Mouse (Mus musculus) cortical plate, adult 2 months (tissue): ENCODE measurements around the gene Ppm1a.

Source experiments
- CTCF ChIP-seq: fragments of 200-500 bp; IDR thresholded peaks from 2 replicates; pipeline ENCODE4 v1.5.1; 2011; ENCODE audit warnings: mild to moderate bottlenecking, control low read depth, low read length; ENCODE audit not compliant: insufficient read depth; ENCODE audit errors: extremely low read depth
- POLR2A ChIP-seq: fragments of 200-500 bp; IDR thresholded peaks from 2 replicates; pipeline ENCODE4 v1.6.1; 2011; ENCODE audit warnings: mild to moderate bottlenecking, low read length, control low read depth; ENCODE audit not compliant: insufficient read depth; ENCODE audit errors: extremely low read depth

GRCm38 (mm10) chr12:72837302-72837701, 80.0 kb downstream of the Ppm1a start:
- TF ChIP-seq POLR2A (no peak), CTCF (no peak)
